Mouse (Mus musculus): Measurements from ENCODE around the gene Bms1. TPM values are rescaled to one million over a fixed set of nuclear protein-coding genes. Genes with fewer than 3 reads are reported as not detected.

The Bms1 gene
- polyA plus RNA-seq, 2 experiments: 24.4 to 31.1 TPM

- ATAC-seq (ENCODE audit: low FRiP score, low read depth): no peak
- no peaks in the 10 kb centered on the region for H3K9me3 ChIP-seq (ENCODE audit: control insufficient read depth, low read length)
- TF ChIP-seq POLR2A (IDR thresholded peaks at IDR 0.05; ENCODE audit: borderline replicate concordance, extremely low read depth, insufficient read depth, insufficient read length): no peak
- no peak overlapping the region for H3K9ac ChIP-seq (ENCODE audit: low read depth, low read length, severe bottlenecking)
- DNase-seq (ENCODE audit: low spot score): no peak
- no peak overlapping the region for H3K4me3 ChIP-seq (replicated peaks; ENCODE audit: low read length)
- H3K36me3 ChIP-seq (ENCODE audit: control insufficient read depth, insufficient read depth, low read length): peaks cover 57% of the 10 kb centered on the region
- no peaks in the 10 kb centered on the region for H3K27me3 ChIP-seq (ENCODE audit: control insufficient read depth, insufficient read depth, low read length)
- no peak overlapping the region for H3K4me2 ChIP-seq (replicated peaks; ENCODE audit: low read depth, low read length, severe bottlenecking)
- H3K27ac ChIP-seq (replicated peaks; ENCODE audit: low read depth, low read length): no peak overlapping the region
- H3K4me1 ChIP-seq (ENCODE audit: control insufficient read depth, insufficient read depth, low read length): no peaks in the 10 kb centered on the region
- WGBS: 87% methylated on average over 3 of the region's 3 CpGs
Measured at GRCm38 (mm10) chr6:118385962-118386361, 33.3 kb downstream of the Bms1 start.

GRCm38 (mm10) chr6:118381234-118381633 lies 38.0 kb downstream of the Bms1 start:
- Histone ChIP-seq H3K27ac (replicated peaks; ENCODE audit: low read depth, low read length) (no peak overlapping the region), H3K4me1 (ENCODE audit: control insufficient read depth, insufficient read depth, low read length) (0 out of 2 replicates have a peak, but pooled peaks cover under 1% of the 10 kb centered on the region), H3K9ac (ENCODE audit: low read depth, low read length, severe bottlenecking) (no peak overlapping the region), H3K9me3 (ENCODE audit: control insufficient read depth, low read length) (no peaks in the 10 kb centered on the region), H3K4me2 (replicated peaks; ENCODE audit: low read depth, low read length, severe bottlenecking) (no peak overlapping the region), H3K36me3 (ENCODE audit: control insufficient read depth, insufficient read depth, low read length) (peaks cover 30% of the 10 kb centered on the region), H3K27me3 (ENCODE audit: control insufficient read depth, insufficient read depth, low read length) (no peaks in the 10 kb centered on the region), H3K4me3 (replicated peaks; ENCODE audit: low read length) (no peak overlapping the region)
- TF ChIP-seq POLR2A (IDR thresholded peaks at IDR 0.05; ENCODE audit: borderline replicate concordance, extremely low read depth, insufficient read depth, insufficient read length): no peak
- DNase-seq (ENCODE audit: low spot score): no peak
- ATAC-seq (ENCODE audit: low FRiP score, low read depth): no peak
- 81% methylated on average over 4 of the region's 4 CpGs for WGBS

GRCm38 (mm10) chr6:118380630-118381029 lies 38.6 kb downstream of the Bms1 start:
- H3K4me3 ChIP-seq (replicated peaks; ENCODE audit: low read length): no peak overlapping the region
- H3K27me3 ChIP-seq (ENCODE audit: control insufficient read depth, insufficient read depth, low read length): no peaks in the 10 kb centered on the region
- H3K9me3 ChIP-seq (ENCODE audit: control insufficient read depth, low read length): no peaks in the 10 kb centered on the region
- no peak overlapping the region for H3K4me2 ChIP-seq (replicated peaks; ENCODE audit: low read depth, low read length, severe bottlenecking)
- no peak for TF ChIP-seq POLR2A (IDR thresholded peaks at IDR 0.05; ENCODE audit: borderline replicate concordance, extremely low read depth, insufficient read depth, insufficient read length)
- ATAC-seq (ENCODE audit: low FRiP score, low read depth) (no peak), DNase-seq (ENCODE audit: low spot score) (no peak)
- no peak overlapping the region for H3K9ac ChIP-seq (ENCODE audit: low read depth, low read length, severe bottlenecking)
- H3K36me3 ChIP-seq (ENCODE audit: control insufficient read depth, insufficient read depth, low read length): peaks cover 27% of the 10 kb centered on the region
- 65% methylated on average over 3 of the region's 3 CpGs for WGBS
- H3K4me1 ChIP-seq (ENCODE audit: control insufficient read depth, insufficient read depth, low read length): 0 out of 2 replicates have a peak, but pooled peaks cover 4% of the 10 kb centered on the region
- no peak overlapping the region for H3K27ac ChIP-seq (replicated peaks; ENCODE audit: low read depth, low read length)

DNA sequence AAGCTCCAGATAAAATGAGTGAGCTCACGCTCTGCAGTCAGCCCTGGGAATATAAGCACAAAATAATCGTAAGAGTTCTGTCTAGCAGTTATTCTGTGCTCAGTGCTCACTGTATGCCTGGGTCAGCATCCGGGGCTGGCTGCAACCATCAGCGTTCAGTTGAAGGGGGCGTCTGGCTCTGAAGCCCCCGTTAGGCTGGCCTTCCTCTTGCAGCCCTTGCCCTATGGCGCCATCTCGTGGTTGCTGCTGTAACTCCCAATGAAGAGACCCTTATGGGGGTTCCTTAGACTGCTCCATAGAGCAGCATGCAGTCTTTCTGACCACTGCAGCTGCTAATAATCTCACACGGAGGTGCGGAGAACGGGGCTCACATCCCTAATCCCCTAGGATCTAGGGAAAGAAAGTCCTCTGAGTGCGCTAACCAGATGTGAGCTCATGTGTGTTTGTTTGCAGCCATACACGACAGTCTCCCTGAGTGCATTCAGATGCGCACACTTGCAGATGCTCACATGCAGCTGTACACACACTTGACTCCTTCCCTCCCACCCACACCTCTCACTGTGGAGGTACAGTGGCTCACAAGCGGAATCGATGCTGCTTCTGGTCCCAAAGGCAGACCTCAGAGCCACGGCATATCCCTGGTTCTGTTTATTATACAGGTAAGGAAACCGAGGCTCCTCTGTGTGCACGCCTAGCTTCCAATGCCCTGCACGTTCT lies 39.7 kb downstream of the Bms1 start:
- 0 out of 2 replicates have a peak, but pooled peaks cover 4% of the 10 kb centered on the region for H3K4me1 ChIP-seq (ENCODE audit: control insufficient read depth, insufficient read depth, low read length)
- DNase-seq (ENCODE audit: low spot score): peak; percentile 61
- no peak overlapping the region for H3K9ac ChIP-seq (ENCODE audit: low read depth, low read length, severe bottlenecking)
- H3K27me3 ChIP-seq (ENCODE audit: control insufficient read depth, insufficient read depth, low read length): no peaks in the 10 kb centered on the region
- peak; percentile 72; the same call in 1 of the 2 replicates for ATAC-seq (ENCODE audit: low FRiP score, low read depth)
- H3K9me3 ChIP-seq (ENCODE audit: control insufficient read depth, low read length): no peaks in the 10 kb centered on the region
- H3K36me3 ChIP-seq (ENCODE audit: control insufficient read depth, insufficient read depth, low read length): peaks cover 17% of the 10 kb centered on the region
- H3K4me2 ChIP-seq (replicated peaks; ENCODE audit: low read depth, low read length, severe bottlenecking): peak overlapping the region; percentile 10; the same call in 1 of the 2 replicates
- TF ChIP-seq POLR2A (IDR thresholded peaks at IDR 0.05; ENCODE audit: borderline replicate concordance, extremely low read depth, insufficient read depth, insufficient read length): no peak
- no peak overlapping the region for H3K27ac ChIP-seq (replicated peaks; ENCODE audit: low read depth, low read length)
- WGBS: 31% methylated on average over 20 of the region's 20 CpGs
- no peak overlapping the region for H3K4me3 ChIP-seq (replicated peaks; ENCODE audit: low read length)

DNA sequence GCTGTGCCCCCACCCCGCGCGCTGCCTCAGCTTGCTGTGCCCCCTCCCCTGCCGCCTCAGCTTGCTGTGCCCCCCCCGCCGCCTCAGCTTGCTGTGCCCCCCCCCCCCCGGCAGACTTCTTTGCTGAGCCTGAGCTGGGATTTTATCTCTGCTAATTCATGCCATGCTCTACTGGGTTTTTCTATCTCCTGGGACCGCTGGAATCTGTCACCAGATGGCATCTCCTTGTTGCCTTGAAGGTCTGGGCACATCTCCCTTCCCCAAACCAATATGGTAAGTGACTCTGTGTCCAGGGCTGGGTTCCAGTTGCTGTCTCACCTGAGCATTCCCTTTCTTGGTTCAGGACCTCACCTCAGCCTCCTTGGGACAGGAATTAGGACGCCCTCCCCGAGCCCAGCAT lies 41.7 kb downstream of the Bms1 start:
- DNase-seq (ENCODE audit: low spot score): no peak
- 51% methylated on average over 7 of the region's 10 CpGs for WGBS
- Histone ChIP-seq H3K4me3 (replicated peaks; ENCODE audit: low read length) (no peak overlapping the region), H3K4me1 (ENCODE audit: control insufficient read depth, insufficient read depth, low read length) (0 out of 2 replicates have a peak, but pooled peaks cover 4% of the 10 kb centered on the region), H3K27ac (replicated peaks; ENCODE audit: low read depth, low read length) (no peak overlapping the region), H3K27me3 (ENCODE audit: control insufficient read depth, insufficient read depth, low read length) (no peaks in the 10 kb centered on the region), H3K9ac (ENCODE audit: low read depth, low read length, severe bottlenecking) (no peak overlapping the region), H3K4me2 (replicated peaks; ENCODE audit: low read depth, low read length, severe bottlenecking) (no peak overlapping the region), H3K9me3 (ENCODE audit: control insufficient read depth, low read length) (no peaks in the 10 kb centered on the region), H3K36me3 (ENCODE audit: control insufficient read depth, insufficient read depth, low read length) (no peaks in the 10 kb centered on the region)
- no peak for ATAC-seq (ENCODE audit: low FRiP score, low read depth)
- TF ChIP-seq POLR2A (IDR thresholded peaks at IDR 0.05; ENCODE audit: borderline replicate concordance, extremely low read depth, insufficient read depth, insufficient read length): no peak
